Mouse (Mus musculus) cerebellum, adult 2 months (tissue): Measurements from ENCODE around the gene Zfp867.

Source experiments
- CTCF ChIP-seq: fragments of 200-500 bp; IDR thresholded peaks from 2 replicates; pipeline ENCODE4 v1.5.1; 2011; ENCODE audit warnings: low read depth, mild to moderate bottlenecking, control low read depth, low read length, moderate library complexity, borderline replicate concordance; ENCODE audit not compliant: insufficient read depth
- POLR2A ChIP-seq: fragments of 200-500 bp; IDR thresholded peaks from 2 replicates; pipeline ENCODE4 v1.6.1; 2011; ENCODE audit warnings: low read length, control low read depth, borderline replicate concordance; ENCODE audit not compliant: insufficient read depth

GRCm38 (mm10) chr11:59506713-59507074 is 34.4 kb upstream of the Zfp867 start:
- 0 out of 2 replicates have a peak, but pooled peaks have one; percentile 3 for TF ChIP-seq CTCF
- no peak for TF ChIP-seq POLR2A
